ENCODE assay signal across 9 mouse cellular contexts in genomic region chr5:137025132-137025531, GRCm38 (mm10). TPM values are rescaled to one million over a fixed set of nuclear protein-coding genes. Genes with fewer than 3 reads are reported as not detected.
DNase-seq lines count a peak whose midpoint lies in the region; ATAC-seq lines count a peak whose summit lies in the region.
"Had no signal": no experiment of that assay in that cellular context is flagged by ENCODE, and none has a peak within 500 bp of the region (broad histone marks: within the 10 kb centered on the region; RNA-seq: fewer than 3 reads in every experiment).

No protein-coding gene starts in this region.

- H3K27ac ChIP-seq in forebrain, embryonic 14.5 days (ENCODE audit: low read depth, low read length): no peak overlapping the region
- H3K27ac ChIP-seq: limb, embryonic 15.5 days had no signal

- H3K9ac ChIP-seq in forebrain, embryonic 14.5 days (ENCODE audit: low read length): peak overlapping the region; percentile 21; the same call in 1 of the 2 replicates
- H3K9ac ChIP-seq: limb, embryonic 15.5 days had no signal

- H3K9me3 ChIP-seq in forebrain, embryonic 14.5 days (replicated peaks; ENCODE audit: control insufficient read depth, low read length): no peaks in the 10 kb centered on the region
- H3K9me3 ChIP-seq: limb, embryonic 15.5 days had no signal

- peak overlapping the region; percentile 42 for H3K4me2 ChIP-seq in forebrain, embryonic 14.5 days (ENCODE audit: low read length)
- H3K4me2 ChIP-seq: limb, embryonic 15.5 days had no signal

- H3K36me3 ChIP-seq in forebrain, embryonic 14.5 days (ENCODE audit: control insufficient read depth, insufficient read depth, low read length): no peaks in the 10 kb centered on the region
- H3K36me3 ChIP-seq: limb, embryonic 15.5 days had no signal

- no peaks in the 10 kb centered on the region; the same call in 1 of the 2 replicates for H3K4me1 ChIP-seq in forebrain, embryonic 14.5 days (ENCODE audit: control insufficient read depth, insufficient read depth, low read length)

- 0 out of 2 replicates have a peak overlapping the region, but pooled peaks have one; percentile 13 for H3K4me3 ChIP-seq in forebrain, embryonic 14.5 days (ENCODE audit: low read depth, low read length)
- H3K4me3 ChIP-seq: limb, embryonic 15.5 days had no signal

- 0% methylated on average over 23 of the region's 23 CpGs for WGBS in forebrain, embryonic 14.5 days

- DNase-seq in NIH3T3 (ENCODE audit: low read depth): peak; percentile 83
- DNase-seq in cerebellum, adult 11 months: peak; percentile 69
- peak; percentile 76 for DNase-seq in forebrain, embryonic 14.5 days (ENCODE audit: low spot score)
- DNase-seq in layer of hippocampus, postnatal 10 days (ENCODE audit: low spot score in 2 of 2): peak; percentile 91
- peak; percentile 83 for DNase-seq in right cerebral cortex, adult 18-20 months
- peak; percentile 52 to 84 for DNase-seq in urinary bladder, postnatal 4 days (ENCODE audit: low spot score in 2 of 2)

- ATAC-seq in forebrain, embryonic 14.5 days: 0 out of 2 replicates have a peak, but pooled peaks have one; percentile 10
- ATAC-seq in hematopoietic stem cell, adult 5-6 weeks (replicated peaks in 1 of 2; ENCODE audit: insufficient read depth in 1 of 2, low FRiP score in 2 of 2, low TSS enrichment in 1 of 2, low read depth in 1 of 2, poor library complexity in 2 of 2, severe bottlenecking in 2 of 2): peak; percentile 68 to 78; a peak in 3 of 4 replicates
- peak; percentile 85 for ATAC-seq in megakaryocyte, adult 5-6 weeks (ENCODE audit: poor library complexity, severe bottlenecking)

- peaks cover 40% of the 10 kb centered on the region for H3K27me3 ChIP-seq in forebrain, embryonic 14.5 days (replicated peaks; ENCODE audit: control insufficient read depth, insufficient read depth, low read length)

RNA-seq across cellular contexts. Expression of gene Vgf, which starts 1.1 kb away (rescaled TPM):
- polyA plus RNA-seq in forebrain, embryonic 14.5 days (2014; fragmentation: Nextera tagmentation; extraction: Ambion mirVana): 2.7 and 3.8 TPM in 2 replicates
- 0.10 TPM in 1 of 2 replicates, not detected in the other for total RNA-seq in hematopoietic stem cell, adult 5-6 weeks (2017)
- 100 to 1,000 TPM; 253 to 268 TPM for total RNA-seq in layer of hippocampus, postnatal 10 days (2021)
- not detected in 2 replicates for total RNA-seq in megakaryocyte, adult 5-6 weeks (2015)
- not detected in 2 replicates for total RNA-seq in megakaryocyte, adult 5-6 weeks (2017)

RNA-seq across cellular contexts. Expression of gene Ap1s1, which starts 20.8 kb away (rescaled TPM):
- 242 and 250 TPM in 2 replicates for polyA plus RNA-seq in forebrain, embryonic 14.5 days (2014; fragmentation: Nextera tagmentation; extraction: Ambion mirVana)
- total RNA-seq in hematopoietic stem cell, adult 5-6 weeks (2017): 39.7 and 42.4 TPM in 2 replicates
- total RNA-seq in layer of hippocampus, postnatal 10 days (2021): 100 to 1,000 TPM; 187 to 196 TPM
- 19.1 and 19.6 TPM in 2 replicates for total RNA-seq in megakaryocyte, adult 5-6 weeks (2015)
- total RNA-seq in megakaryocyte, adult 5-6 weeks (2017): 43.3 and 47.2 TPM in 2 replicates

RNA-seq across cellular contexts. Expression of gene Znhit1, which starts 37.3 kb away (rescaled TPM):
- 125 and 136 TPM in 2 replicates for polyA plus RNA-seq in forebrain, embryonic 14.5 days (2014; fragmentation: Nextera tagmentation; extraction: Ambion mirVana)
- total RNA-seq in hematopoietic stem cell, adult 5-6 weeks (2017): 14.8 and 38.6 TPM in 2 replicates
- total RNA-seq in layer of hippocampus, postnatal 10 days (2021): 10 to 100 TPM; 78.6 to 84.6 TPM
- total RNA-seq in megakaryocyte, adult 5-6 weeks (2015): 106 and 133 TPM in 2 replicates
- total RNA-seq in megakaryocyte, adult 5-6 weeks (2017): 57.7 and 67.9 TPM in 2 replicates

RNA-seq across cellular contexts. Expression of gene Plod3, which starts 38.3 kb away (rescaled TPM):
- polyA plus RNA-seq in forebrain, embryonic 14.5 days (2014; fragmentation: Nextera tagmentation; extraction: Ambion mirVana): 21.7 and 22.2 TPM in 2 replicates
- 33.3 and 37.8 TPM in 2 replicates for total RNA-seq in hematopoietic stem cell, adult 5-6 weeks (2017)
- 10 to 100 TPM; 38.5 to 44.0 TPM for total RNA-seq in layer of hippocampus, postnatal 10 days (2021)
- total RNA-seq in megakaryocyte, adult 5-6 weeks (2015): 73.2 and 74.8 TPM in 2 replicates
- 159 and 176 TPM in 2 replicates for total RNA-seq in megakaryocyte, adult 5-6 weeks (2017)

RNA-seq across cellular contexts. Expression of gene Serpine1, which starts 46.9 kb away (rescaled TPM):
- polyA plus RNA-seq in forebrain, embryonic 14.5 days (2014; fragmentation: Nextera tagmentation; extraction: Ambion mirVana): 0.14 and 0.28 TPM in 2 replicates
- total RNA-seq in hematopoietic stem cell, adult 5-6 weeks (2017): not detected in 2 replicates
- total RNA-seq in layer of hippocampus, postnatal 10 days (2021): under 1 TPM; 0.80 to 0.96 TPM
- not detected in 2 replicates for total RNA-seq in megakaryocyte, adult 5-6 weeks (2015)
- total RNA-seq in megakaryocyte, adult 5-6 weeks (2017): not detected in 2 replicates

Comparison
In these comparisons a context has a peak if more than half of its experiments do, and no peak if none do; other contexts are left out.
1. ATAC-seq: peak in every context shown above with its lines; median percentile 85 in megakaryocyte, adult 5-6 weeks; 73 in hematopoietic stem cell, adult 5-6 weeks; 10 in forebrain, embryonic 14.5 days.
2. RNA of gene Vgf, which starts 1.1 kb away (total RNA-seq): 253 to 268 TPM in layer of hippocampus, postnatal 10 days; 0.10 TPM in hematopoietic stem cell, adult 5-6 weeks and not detected in megakaryocyte, adult 5-6 weeks; every median in the first group is over 100 times any median in the second.
3. Peak in every context shown above with its lines, with median percentiles within 50 percentile points of each other: DNase-seq.